Mouse (Mus musculus): ENCODE results near the gene Ugt1a6a. TPM values are rescaled to one million over a fixed set of nuclear protein-coding genes. Genes with fewer than 3 reads are reported as not detected.
"Not testable (repeated sequence)": the region's sequence is repeated elsewhere in the genome, so short reads cannot be mapped to it uniquely, and the experiment has no call there.

Gene Ugt1a6a
- total RNA-seq, 2 experiments from 2014 or later = 2.2 to 2.7 TPM

DNA sequence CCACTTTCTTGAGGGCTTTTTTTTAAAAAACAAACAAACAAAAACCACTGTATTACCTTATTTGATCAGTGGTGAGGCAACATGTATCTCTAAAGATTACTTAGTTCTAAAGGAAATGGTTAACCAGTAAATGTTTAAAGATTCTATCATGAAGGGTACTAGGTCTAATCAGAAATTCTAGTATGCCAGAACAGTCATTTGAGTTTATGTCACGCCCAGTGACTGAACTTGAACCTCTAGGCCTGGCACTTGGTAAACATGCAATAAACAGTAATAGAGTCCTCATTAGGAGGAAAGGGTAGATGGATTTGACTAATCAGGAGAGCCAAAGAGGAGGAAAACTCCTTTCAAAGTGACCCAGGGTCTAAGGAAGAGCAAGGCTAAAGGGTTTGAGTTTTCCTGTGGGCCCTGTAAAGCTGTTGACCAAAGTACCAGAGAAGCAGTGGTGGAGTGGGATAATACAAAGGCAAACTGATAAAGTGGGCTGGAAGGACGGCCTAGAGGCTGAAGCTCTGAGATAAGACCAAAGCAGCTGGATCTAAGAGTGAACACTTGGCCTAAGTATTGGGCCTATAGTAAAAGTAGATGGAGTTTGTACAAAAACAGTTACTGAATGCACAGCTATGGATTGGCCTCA is 72.4 kb downstream of the Ugt1a6a start:
- intact Hi-C loops (cut with DNase I) = no loop called here

DNA sequence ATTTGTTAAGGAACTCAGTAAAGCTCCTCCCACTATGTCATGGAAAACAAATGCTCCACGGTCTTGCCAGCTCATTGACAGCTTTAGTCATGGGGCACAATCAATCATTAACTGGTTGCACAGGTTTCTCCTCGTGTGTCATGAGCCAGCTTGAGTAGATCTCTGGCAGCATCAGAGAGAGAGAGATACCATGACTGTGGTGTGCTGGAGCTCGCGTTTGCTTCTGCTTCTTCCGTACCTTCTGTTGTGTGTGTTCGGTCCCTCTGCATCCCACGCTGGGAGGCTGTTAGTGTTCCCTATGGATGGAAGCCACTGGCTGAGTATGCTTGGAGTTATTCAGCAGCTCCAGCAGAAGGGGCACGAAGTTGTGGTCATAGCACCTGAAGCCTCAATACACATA is 77.2 kb downstream of the Ugt1a6a start, which contains the start of gene Ugt1a1:
Ugt1a1 (plus strand) TSS at position 148 of the 400 bp plus-strand sequence.
- intact Hi-C loops (cut with DNase I) = no loop called here
- DNase-seq = no peak

More for the DNA sequence above, 72.4 kb downstream of the Ugt1a6a start:
- DNase-seq = no peak

DNA sequence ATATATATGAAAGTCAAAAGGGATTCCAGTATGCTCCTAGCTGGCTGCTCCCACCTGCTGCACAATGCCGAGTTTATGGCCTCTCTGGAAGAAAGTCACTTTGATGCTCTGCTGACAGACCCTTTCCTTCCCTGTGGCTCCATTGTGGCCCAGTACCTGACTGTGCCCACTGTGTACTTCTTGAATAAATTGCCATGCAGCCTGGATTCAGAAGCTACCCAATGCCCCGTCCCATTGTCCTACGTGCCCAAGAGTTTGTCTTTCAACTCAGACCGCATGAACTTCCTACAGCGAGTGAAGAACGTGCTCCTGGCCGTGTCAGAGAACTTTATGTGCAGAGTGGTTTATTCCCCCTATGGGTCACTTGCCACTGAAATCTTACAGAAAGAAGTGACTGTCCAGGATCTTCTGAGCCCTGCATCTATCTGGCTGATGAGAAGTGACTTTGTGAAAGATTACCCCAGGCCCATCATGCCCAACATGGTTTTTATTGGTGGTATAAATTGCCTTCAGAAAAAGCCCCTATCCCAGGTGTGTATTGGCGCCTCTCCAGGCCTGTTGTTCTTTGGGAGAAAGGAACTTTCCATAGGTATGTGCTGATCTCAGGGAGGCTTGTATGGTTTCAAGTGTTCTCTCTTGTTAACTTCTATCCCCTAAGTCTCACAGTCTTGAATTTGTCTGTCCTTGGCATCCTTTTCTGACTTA is 77.9 kb downstream of the Ugt1a6a start:
- DNase-seq = peak; percentile 0 to 6
- intact Hi-C loops (cut with DNase I) = no loop called here

DNA sequence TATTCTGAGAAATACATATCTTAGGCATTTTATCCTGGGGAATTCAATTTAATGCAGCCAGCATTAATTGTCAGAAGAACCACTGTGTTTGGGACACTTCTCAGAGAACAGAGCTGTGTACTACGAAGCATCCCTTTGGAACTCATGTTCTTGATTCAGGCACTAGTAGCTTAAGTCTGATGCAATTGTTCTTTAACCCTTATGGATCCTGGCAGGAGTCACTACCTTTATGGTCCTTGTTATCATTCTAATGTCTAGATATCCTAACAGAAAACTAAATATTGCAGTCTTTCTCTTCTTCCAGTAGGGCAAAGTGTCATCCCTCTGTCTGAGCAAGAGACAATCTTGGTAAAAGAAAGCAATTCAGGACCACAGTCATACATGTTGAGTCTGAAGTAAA is 78.5 kb downstream of the Ugt1a6a start:
- intact Hi-C loops (cut with DNase I) = no loop called here
- peak in 1 of 2 experiments; percentile 0 for DNase-seq

DNA sequence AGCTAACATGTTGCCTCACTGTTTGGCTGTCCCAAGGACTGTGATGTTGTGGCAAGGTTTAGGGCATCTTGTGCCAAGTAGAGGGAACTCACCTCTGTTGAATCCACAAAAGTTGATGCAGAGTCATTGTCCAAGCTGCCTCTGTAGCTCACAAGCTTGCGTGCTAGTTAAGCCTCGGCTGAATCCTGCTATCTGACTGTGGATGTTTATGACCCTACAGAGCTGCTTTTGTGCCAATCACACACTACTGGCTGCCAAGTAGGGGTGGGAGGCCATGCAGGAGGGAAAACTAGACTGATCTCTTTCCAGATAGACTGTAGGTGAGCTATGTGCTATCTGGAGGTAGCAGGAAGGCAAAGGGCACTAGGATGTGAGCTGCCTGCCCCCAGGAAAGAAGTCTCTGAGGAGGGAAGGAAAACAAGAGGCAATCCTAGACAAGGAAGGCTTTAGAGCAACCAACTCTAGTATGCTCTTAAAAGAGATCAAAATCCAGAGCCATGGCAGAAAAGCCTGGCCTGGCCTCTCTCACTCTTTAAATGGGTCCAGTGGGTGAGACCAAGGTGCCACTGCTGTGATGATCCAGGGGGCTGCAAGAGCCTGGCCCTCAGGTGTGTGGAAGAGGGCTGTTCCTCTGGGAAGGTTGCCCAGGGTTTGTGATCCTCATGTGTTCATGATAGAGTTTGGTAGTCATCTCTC is 79.3 kb downstream of the Ugt1a6a start:
- intact Hi-C loops (cut with DNase I) = no loop called here
- peak; percentile 2 to 6 for DNase-seq

DNA sequence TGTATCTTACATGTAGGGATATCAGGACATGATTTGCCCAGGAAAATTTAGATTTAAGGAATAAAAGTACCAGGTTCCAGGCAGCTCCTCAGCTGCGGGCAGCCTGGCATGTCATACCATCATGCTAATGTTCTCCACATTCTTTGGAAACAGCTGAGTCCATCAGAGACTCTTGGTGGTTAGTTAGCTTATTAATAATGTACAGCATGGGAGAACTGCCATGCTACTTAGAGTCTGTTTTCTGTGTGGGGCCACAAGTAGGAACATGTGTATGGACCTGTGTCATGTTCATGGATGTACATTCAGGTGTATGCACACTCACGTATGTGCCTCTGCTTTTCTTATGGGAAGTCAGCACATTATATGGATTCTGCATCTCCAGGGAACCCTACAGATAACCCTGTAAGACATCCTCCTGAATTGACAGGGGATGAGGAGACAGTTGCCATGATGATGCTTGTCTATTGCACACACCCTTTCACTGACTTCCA is 79.9 kb downstream of the Ugt1a6a start:
- intact Hi-C loops (cut with DNase I) = no loop called here
- DNase-seq = peak in 1 of 2 experiments; percentile 3

DNA sequence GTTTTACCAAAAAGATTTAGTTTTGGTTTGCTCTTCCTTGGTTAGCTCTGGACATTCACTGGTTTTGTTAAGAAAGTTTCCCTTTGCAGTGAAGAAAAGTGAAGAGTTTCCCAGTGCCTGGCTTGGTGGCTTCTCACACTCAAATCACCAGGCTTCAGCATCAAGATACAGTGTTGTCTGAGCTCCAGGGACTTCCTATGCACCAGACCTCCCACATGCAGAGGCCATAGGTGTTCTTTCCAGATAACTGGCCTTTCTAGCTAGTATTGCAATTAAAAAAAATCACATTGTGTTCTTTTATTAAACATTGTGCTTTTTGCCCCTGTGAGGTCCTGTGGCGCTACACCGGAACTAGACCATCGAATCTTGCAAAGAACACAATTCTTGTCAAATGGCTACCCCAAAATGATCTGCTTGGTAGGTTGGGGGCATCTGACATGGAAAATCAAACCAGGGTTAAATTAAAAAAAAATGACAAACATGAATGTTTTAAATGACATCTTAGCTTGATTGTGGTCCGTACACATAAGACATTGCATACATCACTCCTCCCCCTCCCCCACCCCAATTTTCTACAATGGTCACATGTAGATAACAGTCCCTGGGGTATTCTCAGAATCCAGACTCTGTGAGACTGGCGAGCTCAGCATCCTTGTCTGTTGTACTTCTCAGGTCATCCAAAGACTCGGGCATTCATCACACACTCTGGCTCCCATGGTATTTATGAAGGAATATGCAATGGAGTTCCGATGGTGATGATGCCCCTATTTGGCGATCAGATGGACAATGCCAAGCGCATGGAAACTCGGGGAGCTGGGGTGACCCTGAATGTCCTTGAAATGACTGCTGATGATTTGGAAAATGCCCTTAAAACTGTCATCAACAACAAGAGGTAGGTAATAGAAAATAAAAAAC is 81.1 kb downstream of the Ugt1a6a start:
- intact Hi-C loops (cut with DNase I) = no loop called here
- DNase-seq = peak; percentile 1 to 5

DNA sequence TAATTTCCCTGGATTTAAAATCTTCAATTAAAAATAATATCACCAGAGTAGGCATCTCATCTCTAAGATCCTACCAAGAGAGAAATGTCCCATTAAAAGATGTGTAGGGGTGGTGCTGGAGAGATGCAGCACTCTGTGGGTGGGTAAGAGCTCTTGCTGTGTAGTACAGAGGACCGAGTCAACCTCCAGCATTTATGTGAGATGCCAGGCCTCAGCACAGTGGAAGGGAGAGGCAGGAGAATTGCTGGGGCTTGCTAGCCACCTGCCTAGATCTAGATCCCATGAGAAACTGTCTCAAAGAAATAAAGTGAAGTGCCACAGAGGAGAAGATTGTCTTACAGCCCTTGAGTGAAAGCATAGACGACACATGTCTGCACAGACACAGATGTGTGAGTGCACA is 81.9 kb downstream of the Ugt1a6a start:
- intact Hi-C loops (cut with DNase I) = no loop called here
- peak in 1 of 2 experiments; percentile 0 for DNase-seq

DNA sequence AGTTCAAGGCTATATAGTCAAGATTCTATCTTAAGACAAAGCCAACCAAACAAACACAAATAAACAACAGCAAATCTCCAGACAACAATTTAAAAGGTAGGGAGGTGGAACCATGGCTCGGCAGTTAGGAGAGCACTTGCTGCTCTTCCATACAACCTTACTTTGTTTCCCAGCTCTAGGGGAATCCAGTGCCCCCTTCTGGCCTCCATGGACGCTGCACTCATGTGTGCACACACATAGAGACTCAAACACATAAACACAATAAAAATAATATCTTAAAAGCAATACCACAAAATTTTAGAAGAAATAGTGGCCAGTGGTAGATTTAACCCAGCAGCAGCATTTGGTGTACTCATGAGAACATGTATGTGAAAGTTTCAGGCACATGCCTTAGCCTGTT is 82.5 kb downstream of the Ugt1a6a start:
- DNase-seq = peak in 1 of 2 experiments; percentile 7
- intact Hi-C loops (cut with DNase I) = no loop called here

DNA sequence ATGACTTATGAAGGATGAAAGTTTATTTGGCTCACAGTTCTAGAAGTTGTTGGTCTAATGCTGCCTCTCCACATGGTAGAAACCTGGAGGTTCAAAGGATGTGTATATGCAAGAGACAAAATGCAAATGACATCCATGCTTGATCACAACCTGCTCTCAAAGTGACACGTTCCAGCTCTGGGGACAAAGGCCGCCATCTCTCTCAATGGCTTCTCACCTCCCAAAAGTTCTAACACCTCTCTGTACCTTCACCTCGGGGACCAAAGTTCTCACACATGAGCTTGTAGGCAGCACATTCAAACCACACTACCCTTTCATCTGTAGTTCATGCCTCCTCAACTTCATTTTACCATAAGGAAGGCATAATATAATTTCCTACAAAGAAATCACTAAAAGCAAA is 83.0 kb downstream of the Ugt1a6a start:
- peak in 1 of 2 experiments; percentile 2 for DNase-seq
- intact Hi-C loops (cut with DNase I) = no loop called here

DNA sequence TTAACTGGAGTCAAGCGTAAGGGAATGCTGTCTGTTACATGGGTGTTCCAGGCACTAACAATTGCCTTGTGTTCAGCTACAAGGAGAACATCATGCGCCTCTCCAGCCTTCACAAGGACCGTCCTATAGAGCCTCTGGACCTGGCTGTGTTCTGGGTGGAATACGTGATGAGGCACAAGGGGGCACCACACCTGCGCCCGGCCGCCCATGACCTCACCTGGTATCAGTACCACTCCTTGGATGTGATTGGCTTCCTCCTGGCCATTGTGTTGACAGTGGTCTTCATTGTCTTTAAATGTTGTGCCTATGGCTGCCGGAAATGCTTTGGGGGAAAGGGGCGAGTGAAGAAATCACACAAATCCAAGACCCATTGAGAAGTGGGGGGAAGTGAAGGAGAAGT is 83.4 kb downstream of the Ugt1a6a start:
- peak in 1 of 2 experiments; percentile 2 for DNase-seq
- intact Hi-C loops (cut with DNase I) = no loop called here

DNA sequence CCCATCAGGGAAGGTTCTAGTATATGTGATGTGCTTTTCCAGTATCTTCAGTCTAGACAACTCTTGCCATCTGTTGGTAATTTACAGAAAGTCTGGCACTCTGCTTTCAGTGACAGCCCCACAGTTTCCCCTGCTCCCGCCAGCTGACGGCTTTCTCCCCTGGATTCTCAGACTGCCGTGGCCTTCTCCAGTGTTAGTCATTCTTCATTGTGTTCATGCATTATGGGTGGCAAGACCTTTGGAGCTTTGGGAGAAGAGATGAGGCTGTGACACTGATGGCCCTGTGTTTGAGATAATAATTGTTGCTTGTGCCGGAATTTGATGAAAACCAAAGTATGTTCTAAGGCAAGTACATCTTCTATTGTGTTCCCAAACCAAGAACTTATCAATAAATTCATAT is 84.0 kb downstream of the Ugt1a6a start:
- peak in 1 of 2 experiments; percentile 0 for DNase-seq
- intact Hi-C loops (cut with DNase I) = no loop called here

DNA sequence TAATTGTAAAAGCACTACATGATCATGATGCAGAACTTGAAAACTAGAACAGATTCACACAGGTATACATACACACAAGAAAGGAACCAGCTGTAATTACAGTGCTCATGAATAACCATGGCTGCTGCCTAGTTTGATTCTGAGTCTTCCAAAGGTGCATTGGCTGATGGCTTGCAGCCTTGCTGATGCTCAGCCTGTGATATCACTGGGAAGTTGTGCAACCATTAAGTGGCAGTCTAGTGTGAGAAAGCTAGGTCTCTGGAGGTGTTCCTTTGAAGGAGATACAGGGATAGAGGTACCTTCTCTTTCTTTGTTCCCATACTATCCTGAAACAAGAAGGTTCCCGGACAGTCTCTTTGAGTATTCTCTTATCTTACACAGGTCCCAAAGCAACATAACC is 84.4 kb downstream of the Ugt1a6a start:
- peak; percentile 5 for DNase-seq
- intact Hi-C loops (cut with DNase I) = no loop called here

DNA sequence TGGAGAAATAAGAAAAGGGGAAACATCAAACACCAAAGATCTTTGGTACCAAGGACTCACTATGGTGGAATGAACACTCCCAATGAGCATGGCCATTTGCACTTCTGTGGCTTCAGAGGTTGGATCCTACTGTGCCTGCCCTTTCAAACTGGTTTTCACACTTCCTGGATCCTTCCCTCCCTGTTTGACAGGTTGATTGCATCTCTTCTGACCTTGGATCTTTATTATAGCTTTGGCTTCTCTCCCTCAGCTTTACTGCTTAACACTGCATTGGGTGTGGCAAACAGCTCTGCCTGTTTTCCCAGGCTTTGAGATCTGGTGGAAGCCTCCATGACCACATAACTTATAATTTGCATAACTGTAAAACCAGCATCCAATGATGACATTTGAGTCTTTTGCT is 85.7 kb downstream of the Ugt1a6a start:
- intact Hi-C loops (cut with DNase I) = no loop called here
- DNase-seq = peak; percentile 3 to 11

DNA sequence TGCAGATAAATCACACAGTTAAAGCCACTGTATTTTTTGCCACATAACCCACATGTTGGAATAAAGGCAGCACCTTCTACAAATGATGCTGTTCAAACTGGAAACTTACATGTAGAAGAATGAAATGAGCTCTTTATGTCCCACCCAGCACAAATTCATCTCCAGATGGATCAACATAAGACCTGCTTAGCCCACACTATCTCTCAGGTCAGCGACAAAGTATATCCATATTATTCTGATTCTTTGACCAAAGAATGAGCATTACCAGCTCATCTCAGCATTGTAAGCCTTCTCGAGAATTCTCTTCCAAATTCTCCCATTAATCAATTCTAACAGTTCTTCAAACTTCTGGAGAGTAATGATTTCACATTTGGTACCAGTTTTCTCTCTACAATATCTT is 87.6 kb downstream of the Ugt1a6a start:
- intact Hi-C loops (cut with DNase I) = no loop called here

DNA sequence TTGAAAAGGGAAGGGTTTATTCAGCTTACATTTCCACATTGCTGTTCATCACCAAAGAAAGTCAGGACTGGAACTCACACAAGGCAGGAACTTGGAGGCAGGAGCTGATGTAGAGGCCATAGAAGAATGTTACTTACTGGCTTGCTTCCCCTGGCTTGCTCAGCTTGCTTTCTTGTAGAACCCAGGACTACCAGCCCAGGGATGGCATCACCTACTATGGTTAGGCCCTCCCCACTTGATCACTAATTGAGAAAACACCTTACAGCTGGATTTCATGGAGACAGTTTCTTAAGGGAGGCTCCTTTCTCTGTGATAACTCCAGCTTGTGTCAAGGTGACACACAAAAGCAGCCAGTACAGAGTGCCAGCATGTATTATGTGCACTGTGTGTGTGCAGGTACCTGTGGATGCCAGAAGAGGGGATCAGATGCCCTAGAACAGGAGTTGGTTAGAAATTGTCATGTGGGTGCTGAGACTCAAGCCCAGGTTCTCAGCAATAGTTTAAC is 88.5 kb downstream of the Ugt1a6a start:
- intact Hi-C loops (cut with DNase I) = not testable (repeated sequence)
- peak in 1 of 2 experiments; percentile 2 for DNase-seq

More for the DNA sequence above, 87.6 kb downstream of the Ugt1a6a start:
- DNase-seq = no peak

DNA sequence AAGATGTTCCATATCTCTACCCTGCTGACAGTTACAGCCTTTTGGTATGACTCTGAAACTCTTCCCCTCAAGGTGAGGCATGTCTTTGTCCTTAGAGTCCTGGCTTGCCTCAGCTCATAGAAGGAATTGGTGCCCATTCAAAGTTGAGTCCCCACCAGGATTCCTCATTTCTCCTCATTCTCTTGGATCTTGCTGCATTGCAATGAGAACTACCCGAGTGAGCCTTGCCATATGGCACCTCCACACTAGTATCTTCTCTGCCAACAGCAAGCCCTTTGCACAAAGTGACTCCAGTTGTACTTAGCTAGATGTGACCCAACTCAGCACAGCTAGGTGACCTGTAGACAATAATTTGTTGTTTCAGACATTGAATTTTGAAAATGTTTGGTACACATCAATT is 89.0 kb downstream of the Ugt1a6a start:
- DNase-seq = peak in 1 of 2 experiments; percentile 7
- intact Hi-C loops (cut with DNase I) = no loop called here

DNA sequence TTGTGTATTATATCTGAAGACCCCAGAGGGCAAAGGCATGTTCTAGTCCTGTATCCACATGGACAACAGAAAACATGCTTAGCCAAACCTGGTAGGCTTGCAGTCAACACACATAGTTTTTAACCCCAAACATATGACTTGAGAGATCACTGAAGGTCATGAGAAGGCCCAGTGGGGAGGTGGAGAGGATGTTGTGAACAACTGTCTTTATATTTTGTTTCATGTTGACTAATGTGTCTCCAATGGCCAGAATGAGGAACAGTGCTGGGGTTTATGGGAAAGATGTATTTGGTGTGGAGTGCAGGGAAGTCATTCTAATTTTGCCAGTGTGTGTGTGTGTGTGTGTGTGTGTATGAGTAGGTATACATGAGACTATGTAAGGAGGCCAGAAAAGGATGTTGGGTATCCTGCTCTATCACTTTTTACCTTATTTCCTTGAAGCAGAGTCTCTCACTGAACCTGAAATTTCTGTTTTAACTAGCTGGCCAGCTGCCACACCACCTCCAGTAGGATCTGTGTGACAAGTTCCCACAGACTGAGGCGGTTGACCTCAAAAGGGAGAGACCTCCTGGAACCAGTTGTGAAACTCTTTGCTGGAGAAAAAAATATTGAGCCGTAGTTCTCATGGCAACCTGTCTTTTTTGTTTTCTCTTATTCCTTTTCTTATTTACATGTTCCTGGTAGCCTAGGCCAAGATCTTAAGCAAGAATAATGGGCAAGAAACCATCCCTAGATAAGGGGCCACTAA is 89.6 kb downstream of the Ugt1a6a start:
- intact Hi-C loops (cut with DNase I) = no loop called here
- DNase-seq = peak in 1 of 2 experiments; percentile 8

DNA sequence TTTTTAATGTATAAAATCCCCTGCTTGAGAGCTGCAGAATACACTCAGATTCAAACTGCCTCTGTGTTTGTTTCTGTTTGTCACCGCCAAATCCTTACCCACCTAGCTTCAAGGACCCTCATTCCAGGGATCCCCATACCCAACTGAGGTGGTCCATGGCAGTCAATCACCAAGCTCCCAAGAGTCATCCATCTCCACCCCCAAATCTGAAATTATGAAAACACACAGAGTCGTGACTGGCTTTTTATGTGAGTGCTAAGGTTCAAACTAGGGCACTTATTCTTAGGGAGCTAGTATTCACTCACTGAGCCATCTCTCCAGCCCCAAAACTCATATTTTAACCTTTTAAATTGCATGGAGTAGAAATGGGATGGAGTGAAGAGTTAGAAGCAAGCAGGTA is 90.7 kb downstream of the Ugt1a6a start:
- DNase-seq; intact Hi-C loops (cut with DNase I): not testable (repeated sequence)

Data from heart, postnatal 10 days (tissue).